Mouse (Mus musculus) macrophage (primary cell): Measurements from ENCODE around the gene Slc25a35. TPM values are rescaled to one million over a fixed set of nuclear protein-coding genes. Genes with fewer than 3 reads are reported as not detected.
A peak's percentile ranks its signal among the peaks of the same experiment; 100 is the strongest.
"Not testable (repeated sequence)": the region's sequence is repeated elsewhere in the genome, so short reads cannot be mapped to it uniquely, and the experiment has no call there.

Source experiments
- H3K27ac ChIP-seq: fragments of 350-480 bp; formaldehyde crosslinking; 2 replicates; pipeline ENCODE4 v1.9.0; 2021
- H3K36me3 ChIP-seq: fragments of 350-480 bp; formaldehyde crosslinking; 2 replicates; pipeline ENCODE4 v1.9.0; 2021; ENCODE audit errors: inconsistent target
- H3K4me3 ChIP-seq: fragments of 350-480 bp; formaldehyde crosslinking; 2 replicates; pipeline ENCODE4 v1.9.0; 2021; ENCODE audit errors: inconsistent target
- H3K79me2 ChIP-seq: fragments of 350-480 bp; formaldehyde crosslinking; 2 replicates; pipeline ENCODE4 v1.9.0; 2021; ENCODE audit errors: inconsistent target
- WGBS: methylation state at CpG from one replicate; pipeline ENCODE4 v1.1.7; 2026; ENCODE audit warnings: inconsistent platforms; ENCODE audit not compliant: missing documents; 5-methylcytosine and 5-hydroxymethylcytosine counted together
- polyA plus RNA-seq: library from polyadenylated mRNA; stranded (reverse); fragments of 250-400 nt; gene quantifications from 3 replicates; pipeline ENCODE4 v1.2.4, GENCODE M21; 2018; ENCODE audit warnings: inconsistent platforms

Gene Slc25a35
- polyA plus RNA-seq, 1 experiment from 2014 or later = 3.2 TPM

GRCm38 (mm10) chr11:68947542-68947993 lies 20.4 kb upstream of the Slc25a35 start:
- WGBS = 92% methylated on average over 12 of the region's 12 CpGs
- no peaks in the 10 kb centered on the region for H3K79me2 ChIP-seq
- no peak overlapping the region for H3K4me3 ChIP-seq
- H3K36me3 ChIP-seq = no peaks in the 10 kb centered on the region
- no peak overlapping the region for H3K27ac ChIP-seq

GRCm38 (mm10) chr11:68953903-68954302 lies 14.0 kb upstream of the Slc25a35 start:
- Histone ChIP-seq H3K4me3 (no peak overlapping the region), H3K27ac (no peak overlapping the region), H3K79me2 (no peaks in the 10 kb centered on the region), H3K36me3 (no peaks in the 10 kb centered on the region)
- 72% methylated on average over 13 of the region's 13 CpGs for WGBS

- no peaks in the 10 kb centered on the region for H3K36me3 ChIP-seq
- H3K79me2 ChIP-seq = no peaks in the 10 kb centered on the region
- H3K4me3 ChIP-seq = peak overlapping the region; percentile 9; the same call in 1 of the 2 replicates
- H3K27ac ChIP-seq = no peak overlapping the region
- 14% methylated on average over 17 of the region's 17 CpGs for WGBS
Measured at GRCm38 (mm10) chr11:68954408-68954807, 13.5 kb upstream of the Slc25a35 start.

GRCm38 (mm10) chr11:68955473-68955872 lies 12.5 kb upstream of the Slc25a35 start:
- no peak overlapping the region for H3K4me3 ChIP-seq

GRCm38 (mm10) chr11:68956107-68956506 lies 11.8 kb upstream of the Slc25a35 start:
- H3K79me2 ChIP-seq = no peaks in the 10 kb centered on the region
- WGBS = 88% methylated on average over 3 of the region's 3 CpGs
- no peak overlapping the region for H3K4me3 ChIP-seq
- H3K36me3 ChIP-seq = no peaks in the 10 kb centered on the region
- H3K27ac ChIP-seq = no peak overlapping the region

More at GRCm38 (mm10) chr11:68955473-68955872, 12.5 kb upstream of the Slc25a35 start:
- WGBS = 75% methylated on average over 5 of the region's 5 CpGs
- no peaks in the 10 kb centered on the region for H3K79me2 ChIP-seq
- no peak overlapping the region for H3K27ac ChIP-seq
- no peaks in the 10 kb centered on the region for H3K36me3 ChIP-seq

GRCm38 (mm10) chr11:68956697-68957096 lies 11.2 kb upstream of the Slc25a35 start:
- Histone ChIP-seq H3K79me2 (no peaks in the 10 kb centered on the region), H3K4me3 (no peak overlapping the region), H3K27ac (no peak overlapping the region), H3K36me3 (no peaks in the 10 kb centered on the region)
- WGBS = 85% methylated on average over 12 of the region's 13 CpGs

GRCm38 (mm10) chr11:68957308-68957707 lies 10.6 kb upstream of the Slc25a35 start, which contains the start of gene Arhgef15:
Gene Arhgef15, minus strand, starts transcription at chr11:68957480.
- no peaks in the 10 kb centered on the region for H3K79me2 ChIP-seq
- 89% methylated on average over 8 of the region's 8 CpGs for WGBS
- H3K36me3 ChIP-seq = no peaks in the 10 kb centered on the region
- no peak within 1 kb of the TSS for H3K4me3 ChIP-seq
- no peak within 1 kb of the TSS for H3K27ac ChIP-seq

GRCm38 (mm10) chr11:68957971-68958370 lies 10.0 kb upstream of the Slc25a35 start:
- H3K27ac ChIP-seq = no peak overlapping the region
- no peaks in the 10 kb centered on the region for H3K36me3 ChIP-seq
- 90% methylated on average over 1 of the region's 1 CpGs for WGBS
- no peaks in the 10 kb centered on the region for H3K79me2 ChIP-seq
- H3K4me3 ChIP-seq = no peak overlapping the region

- Histone ChIP-seq H3K4me3 (no peak overlapping the region), H3K79me2 (no peaks in the 10 kb centered on the region), H3K36me3 (no peaks in the 10 kb centered on the region), H3K27ac (no peak overlapping the region)
- WGBS = 51% methylated on average over 3 of the region's 3 CpGs
Measured at GRCm38 (mm10) chr11:68961596-68961995, 6.3 kb upstream of the Slc25a35 start.

GRCm38 (mm10) chr11:68962159-68962558 lies 5.8 kb upstream of the Slc25a35 start:
- H3K36me3 ChIP-seq = not testable (repeated sequence)

GRCm38 (mm10) chr11:68963405-68963804 lies 4.5 kb upstream of the Slc25a35 start:
- 63% methylated on average over 2 of the region's 2 CpGs for WGBS
- Histone ChIP-seq H3K4me3 (no peak overlapping the region), H3K36me3 (no peaks in the 10 kb centered on the region), H3K79me2 (no peaks in the 10 kb centered on the region), H3K27ac (no peak overlapping the region)

More at GRCm38 (mm10) chr11:68962159-68962558, 5.8 kb upstream of the Slc25a35 start:
- H3K79me2 ChIP-seq, H3K27ac ChIP-seq, H3K4me3 ChIP-seq: not testable (repeated sequence)
- 49% methylated on average over 11 of the region's 11 CpGs for WGBS

- Histone ChIP-seq H3K36me3 (no peaks in the 10 kb centered on the region), H3K79me2 (no peaks in the 10 kb centered on the region), H3K27ac (no peak overlapping the region), H3K4me3 (no peak overlapping the region)
Measured at GRCm38 (mm10) chr11:68965050-68965449, 2.9 kb upstream of the Slc25a35 start.

GRCm38 (mm10) chr11:68965845-68966244 lies 2.1 kb upstream of the Slc25a35 start:
- Histone ChIP-seq H3K4me3 (no peak overlapping the region), H3K27ac (no peak overlapping the region), H3K79me2 (no peaks in the 10 kb centered on the region), H3K36me3 (no peaks in the 10 kb centered on the region)
- WGBS = 33% methylated on average over 3 of the region's 3 CpGs

- Histone ChIP-seq H3K27ac (no peak overlapping the region), H3K4me3 (no peak overlapping the region), H3K79me2 (no peaks in the 10 kb centered on the region), H3K36me3 (no peaks in the 10 kb centered on the region)
- 33% methylated on average over 1 of the region's 1 CpGs for WGBS
Measured at GRCm38 (mm10) chr11:68966554-68966953, 1.4 kb upstream of the Slc25a35 start.

- no peak overlapping the region for H3K4me3 ChIP-seq
- H3K27ac ChIP-seq = no peak overlapping the region
- no peaks in the 10 kb centered on the region for H3K36me3 ChIP-seq
- 94% methylated on average over 11 of the region's 11 CpGs for whole genome bisulfite sequencing
- H3K79me2 ChIP-seq = no peaks in the 10 kb centered on the region
Measured at GRCm38 (mm10) chr11:68968752-68969151, 821 bp downstream of the Slc25a35 start.

GRCm38 (mm10) chr11:68970232-68970631 lies 2.3 kb downstream of the Slc25a35 start:
- H3K36me3 ChIP-seq = no peaks in the 10 kb centered on the region
- H3K4me3 ChIP-seq = no peak overlapping the region
- no peaks in the 10 kb centered on the region for H3K79me2 ChIP-seq
- 86% methylated on average over 4 of the region's 4 CpGs for WGBS
- no peak overlapping the region for H3K27ac ChIP-seq
